Mouse (Mus musculus) lung, adult 2 months (tissue): ENCODE measurements at regions not wholly inside any gene's neighbourhood (a gene's known extent, or its start where the extent isn't known, plus 50 kb on each side); places are given as distances from the start of the nearest gene placed in this dataset.

Experiments
- CTCF ChIP-seq: fragments of 200-500 bp; IDR thresholded peaks from 2 replicates; pipeline ENCODE4 v1.5.1; 2011; ENCODE audit warnings: mild to moderate bottlenecking, low read length, control low read depth; ENCODE audit not compliant: insufficient read depth
- POLR2A ChIP-seq: fragments of 200-500 bp; IDR thresholded peaks from 2 replicates; pipeline ENCODE4 v1.6.1; 2011; ENCODE audit warnings: low read depth, mild to moderate bottlenecking, control low read depth, low read length, borderline replicate concordance; ENCODE audit errors: extremely low read depth

- TF ChIP-seq CTCF (no peak), POLR2A (no peak)
These were observed 74.2 kb upstream of the B3gat1 start for GRCm38 (mm10) chr9:26659366-26659765.
